Mouse (Mus musculus) B cell, adult (primary cell): ENCODE data around the gene Fam173a. TPM values are rescaled to one million over a fixed set of nuclear protein-coding genes. Genes with fewer than 3 reads are reported as not detected.

Source experiments
- total RNA-seq: library from RNA; stranded (reverse); gene quantifications from 4 replicates; pipeline ENCODE4 v1.2.4, GENCODE M21; 2023; ENCODE audit not compliant: inconsistent age

Fam173a gene
- 46.3 to 58.4 TPM (median 50.0 TPM) in 4 replicates for total RNA-seq

GRCm38 (mm10) chr17:25792615-25793014 is at the start of gene Fam173a:
Fam173a (minus strand) TSS chr17:25792901.

GRCm38 (mm10) chr17:25841117-25841880 is 48.6 kb upstream of the Fam173a start, which contains the start of gene Gm20683:
Gm20683 (minus strand) TSS chr17:25841763.

GRCm38 (mm10) chr17:25837076-25837410 is 44.3 kb upstream of the Fam173a start, which contains the start of gene Rhbdl1:
Rhbdl1 (minus strand) TSS chr17:25837295.

GRCm38 (mm10) chr17:25833291-25833663 is 40.6 kb upstream of the Fam173a start, which contains the start of gene Stub1:
Stub1 (minus strand) TSS chr17:25833404.

GRCm38 (mm10) chr17:25828712-25829557 is 36.2 kb upstream of the Fam173a start, which contains the start of gene Jmjd8:
Jmjd8 (plus strand) TSS chr17:25828867.

GRCm38 (mm10) chr17:25823452-25823851 is 30.8 kb upstream of the Fam173a start, which contains the start of gene Wdr24:
Wdr24 (plus strand) TSS chr17:25823627.

GRCm38 (mm10) chr17:25808789-25809605 is 16.3 kb upstream of the Fam173a start, which contains the start of gene Fbxl16:
Fbxl16 (plus strand) TSS chr17:25809085.

GRCm38 (mm10) chr17:25796951-25797369 is 4.3 kb upstream of the Fam173a start, which contains the start of gene Metrn:
Metrn (minus strand) TSS chr17:25797136.

GRCm38 (mm10) chr17:25795609-25796092 is 3.0 kb upstream of the Fam173a start, which contains the start of gene AC134908.4:
AC134908.4 (minus strand) TSS chr17:25795659.

DNA sequence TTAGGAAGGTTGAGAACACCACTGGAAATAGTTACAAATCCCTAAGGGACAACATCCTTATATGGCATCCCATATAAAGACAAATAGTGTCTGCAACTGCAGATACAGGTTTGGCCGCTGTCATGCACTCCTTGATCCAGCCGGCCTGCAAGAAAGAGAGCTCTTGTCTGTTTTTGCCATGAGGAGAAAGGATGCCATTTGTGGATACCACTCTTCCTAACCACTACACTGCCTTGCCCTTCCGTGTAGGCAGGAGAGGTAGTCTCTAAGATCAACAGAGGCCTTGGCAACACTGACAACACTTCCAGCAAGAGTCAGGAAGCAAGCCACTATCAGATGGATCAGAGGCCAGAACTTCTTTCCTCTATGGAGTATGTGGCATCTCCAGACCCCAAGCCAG is 6.4 kb downstream of the Fam173a start, which contains the start of gene Ccdc78:
Gene Ccdc78, plus strand, starts transcription at position 301 of the 400 bp plus-strand sequence.

DNA sequence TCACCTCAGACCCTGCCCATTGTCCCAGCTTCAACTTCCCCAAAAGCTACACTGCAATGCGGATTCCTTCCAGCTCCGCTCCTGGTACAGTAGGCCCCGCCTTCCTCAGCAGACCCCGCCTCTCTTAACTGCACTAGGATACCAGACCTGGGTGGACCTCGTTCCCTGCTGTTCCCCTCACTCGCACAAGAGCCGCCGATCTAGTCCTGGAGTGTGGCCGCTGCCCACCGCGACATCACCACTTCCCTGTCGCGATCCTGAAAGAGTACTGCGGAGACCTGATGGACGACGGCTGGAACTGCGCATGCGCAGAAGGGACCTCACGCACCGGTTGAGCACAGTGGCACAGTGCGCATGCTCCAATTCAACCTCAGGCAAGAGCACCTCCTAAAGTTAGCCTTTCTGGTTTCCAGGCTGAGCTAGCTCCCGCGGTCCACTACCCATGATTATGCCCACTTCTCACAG is 7.4 kb downstream of the Fam173a start, which contains the start of gene Haghl:
Gene Haghl, minus strand, starts transcription at position 393 of the 465 bp plus-strand sequence.

DNA sequence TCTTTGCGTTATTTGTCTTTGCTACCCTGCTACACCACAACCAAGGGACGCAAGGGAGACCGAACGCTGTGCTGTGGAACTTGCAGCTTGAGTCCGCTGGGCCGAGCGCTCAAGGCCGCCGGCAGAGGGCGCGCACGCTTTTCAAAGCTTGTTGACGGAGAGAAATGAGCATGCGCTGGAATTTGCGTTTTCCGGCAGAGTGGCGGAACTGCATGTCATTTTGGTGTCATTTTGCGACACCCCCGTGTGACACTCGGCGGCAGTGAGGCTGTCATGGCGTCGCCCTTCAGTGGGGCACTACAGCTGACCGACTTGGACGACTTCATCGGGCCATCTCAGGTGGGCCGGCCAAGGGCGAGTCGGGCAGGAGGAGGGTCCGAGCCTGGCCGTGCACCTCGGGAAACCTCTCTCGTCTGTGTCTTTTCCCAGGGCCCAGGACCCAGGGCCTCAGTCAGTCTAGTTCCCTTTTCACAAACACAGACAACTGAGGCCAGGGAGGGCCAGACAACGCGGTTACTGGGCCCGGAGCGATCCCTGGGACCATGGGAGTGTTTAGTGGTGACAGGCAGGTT is 19.1 kb downstream of the Fam173a start, which contains the start of gene Narfl:
Gene Narfl, plus strand, starts transcription at position 228 of the 572 bp plus-strand sequence.

DNA sequence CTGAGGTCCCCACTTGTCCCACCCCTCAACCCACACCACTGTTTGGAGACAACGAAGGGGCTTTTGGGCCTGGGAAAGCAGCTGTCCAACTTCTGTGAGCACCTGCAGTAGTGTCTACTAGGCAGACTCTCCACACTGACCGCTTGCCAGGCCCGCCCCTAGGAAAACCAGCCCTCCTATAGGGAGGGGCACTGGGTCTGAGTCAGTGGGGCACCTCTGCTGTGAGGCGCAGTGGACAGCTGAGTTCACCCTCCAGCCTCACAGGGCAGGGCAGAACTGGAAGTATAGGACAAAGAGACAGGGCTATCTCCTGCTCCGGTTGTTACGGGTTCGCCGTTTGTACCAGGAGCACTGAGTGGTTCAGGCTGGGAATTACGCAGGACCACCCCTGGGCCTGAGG is 38.5 kb downstream of the Fam173a start, which contains the start of gene Msln:
Gene Msln, minus strand, starts transcription at position 138 of the 400 bp plus-strand sequence.

Other genes starting within 250 kb of the Fam173a start
- 0.21 to 0.67 TPM in 2 of 4 replicates, not detected in the others for gene Sox8, start 222.2 kb downstream of the Fam173a start, total RNA-seq
- gene Lmf1, start 213.8 kb downstream of the Fam173a start, total RNA-seq, result 26.7 to 32.2 TPM (median 29.1 TPM) in 4 replicates
- not detected in 4 replicates for gene Gng13, start 75.7 kb downstream of the Fam173a start, total RNA-seq
- gene Chtf18, start 65.5 kb downstream of the Fam173a start, total RNA-seq, result 6.4 to 12.4 TPM (median 8.6 TPM) in 4 replicates
- 5.2 to 7.4 TPM (median 7.3 TPM) in 4 replicates for gene Rpusd1, start 65.2 kb downstream of the Fam173a start, total RNA-seq
- gene Mslnl, start 56.9 kb downstream of the Fam173a start, total RNA-seq, result not detected in 4 replicates
- 1.6 TPM in 1 of 4 replicates, not detected in the others for gene Msln, start 38.5 kb downstream of the Fam173a start, total RNA-seq
- 27.3 to 40.0 TPM (median 36.0 TPM) in 4 replicates for gene Narfl, start 19.1 kb downstream of the Fam173a start, total RNA-seq
- 16.0 to 24.2 TPM (median 19.1 TPM) in 4 replicates for gene Haghl, start 7.2 kb downstream of the Fam173a start, total RNA-seq
- gene Ccdc78, start 6.3 kb downstream of the Fam173a start, total RNA-seq, result not detected in 4 replicates
- gene AC134908.4, start 2.8 kb upstream of the Fam173a start, total RNA-seq, result 1.5 TPM in 1 of 4 replicates, not detected in the others
- gene Metrn, start 4.2 kb upstream of the Fam173a start, total RNA-seq, result 10.2 to 15.1 TPM (median 13.2 TPM) in 4 replicates
- not detected in 4 replicates for gene Fbxl16, start 16.2 kb upstream of the Fam173a start, total RNA-seq
- gene Wdr24, start 30.7 kb upstream of the Fam173a start, total RNA-seq, result 17.0 to 23.5 TPM (median 22.7 TPM) in 4 replicates
- 26.8 to 30.2 TPM (median 29.3 TPM) in 4 replicates for gene Jmjd8, start 36.0 kb upstream of the Fam173a start, total RNA-seq
- 62.5 to 74.1 TPM (median 64.8 TPM) in 4 replicates for gene Stub1, start 40.5 kb upstream of the Fam173a start, total RNA-seq
- gene Rhbdl1, start 44.4 kb upstream of the Fam173a start, total RNA-seq, result 0.84 to 2.9 TPM (median 1.9 TPM) in 4 replicates
- 3.4 to 4.4 TPM (median 3.6 TPM) in 4 replicates for gene Gm20683, start 48.9 kb upstream of the Fam173a start, total RNA-seq
- 61.4 to 71.1 TPM (median 69.6 TPM) in 4 replicates for gene Rhot2, start 52.0 kb upstream of the Fam173a start, total RNA-seq
- gene Wdr90, start 68.6 kb upstream of the Fam173a start, total RNA-seq, result 33.3 to 45.0 TPM (median 38.3 TPM) in 4 replicates
- gene Mcrip2, start 75.9 kb upstream of the Fam173a start, total RNA-seq, result 0.69 to 3.3 TPM (median 3.0 TPM) in 3 of 4 replicates, not detected in the other
- gene Mettl26, start 82.2 kb upstream of the Fam173a start, total RNA-seq, result 24.4 to 27.9 TPM (median 26.1 TPM) in 4 replicates
- 5.7 to 6.6 TPM (median 6.0 TPM) in 4 replicates for gene Wfikkn1, start 88.0 kb upstream of the Fam173a start, total RNA-seq
- 20.9 to 25.3 TPM (median 23.0 TPM) in 4 replicates for gene Rab40c, start 126.8 kb upstream of the Fam173a start, total RNA-seq
- 75.7 to 84.9 TPM (median 77.1 TPM) in 4 replicates for gene Pigq, start 152.0 kb upstream of the Fam173a start, total RNA-seq
- gene Nhlrc4, start 152.1 kb upstream of the Fam173a start, total RNA-seq, result not detected in 4 replicates
- gene A930017K11Rik, start 159.7 kb upstream of the Fam173a start, total RNA-seq, result 0.21 TPM in 1 of 4 replicates, not detected in the others
- gene Capn15, start 192.9 kb upstream of the Fam173a start, total RNA-seq, result 35.7 to 39.1 TPM (median 38.2 TPM) in 4 replicates